Mouse (Mus musculus) liver, adult 2 months (tissue): ENCODE data around the gene Fam107b. TPM values are rescaled to one million over a fixed set of nuclear protein-coding genes. Genes with fewer than 3 reads are reported as not detected.
A peak's percentile ranks its signal among the peaks of the same experiment; 100 is the strongest.

Source experiments
- DNase-seq: peaks from one replicate; pipeline ENCODE4 v3.0.0-alpha.2; 2011; ENCODE audit warnings: low read depth, low spot score; ENCODE audit errors: extremely low read depth
- H3K27ac ChIP-seq: fragments of 200-500 bp; replicated peaks from 2 replicates; pipeline ENCODE4 v1.5.1; 2012; ENCODE audit warnings: low read depth, mild to moderate bottlenecking, control low read depth, inconsistent platforms, low read length; ENCODE audit not compliant: insufficient read depth
- H3K27me3 ChIP-seq: fragments of 200-500 bp; 2 replicates; pipeline ENCODE4 v1.6.1; 2012; ENCODE audit warnings: mild to moderate bottlenecking, moderate library complexity, low read length, inconsistent platforms; ENCODE audit not compliant: control insufficient read depth, insufficient read depth
- H3K36me3 ChIP-seq: fragments of 200-500 bp; 2 replicates; pipeline ENCODE4 v1.6.1; 2012; ENCODE audit warnings: low read length, inconsistent platforms; ENCODE audit not compliant: control insufficient read depth, insufficient read depth
- H3K4me1 ChIP-seq: fragments of 200-500 bp; 2 replicates; pipeline ENCODE4 v1.6.1; 2011; ENCODE audit warnings: low read length; ENCODE audit not compliant: control insufficient read depth, insufficient read depth
- H3K4me3 ChIP-seq: fragments of 200-500 bp; 2 replicates; pipeline ENCODE4 v1.5.1; 2011; ENCODE audit warnings: low read depth, mild to moderate bottlenecking, control low read depth, low read length, moderate library complexity; ENCODE audit not compliant: insufficient read depth
- H3K79me2 ChIP-seq: fragments of 200-500 bp; 2 replicates; pipeline ENCODE4 v1.6.1; 2012; ENCODE audit warnings: inconsistent platforms, mild to moderate bottlenecking, low read length, moderate library complexity; ENCODE audit not compliant: control insufficient read depth, insufficient read depth
- H3K9ac ChIP-seq: fragments of 200-500 bp; 2 replicates; pipeline ENCODE4 v1.6.1; 2012; ENCODE audit warnings: low read depth, mild to moderate bottlenecking, control low read depth, inconsistent platforms, low read length
- CTCF ChIP-seq: fragments of 200-500 bp; IDR thresholded peaks from 2 replicates; pipeline ENCODE4 v1.5.1; 2011; ENCODE audit warnings: low read depth, low read length, control low read depth
- POLR2A ChIP-seq: fragments of 200-500 bp; IDR thresholded peaks from 2 replicates; pipeline ENCODE4 v1.6.1; 2011; ENCODE audit warnings: low read length, control low read depth; ENCODE audit not compliant: insufficient read depth; ENCODE audit errors: extremely low read depth
- WGBS: fragments of 180-500 bp; shearing (Covaris S2); methylation state at CpG from one replicate; pipeline ENCODE4 v1.1.7; 2018; 5-methylcytosine and 5-hydroxymethylcytosine counted together
- polyA plus RNA-seq: library from polyadenylated mRNA; depleted of rRNA; stranded (reverse); fragments of >200 nt; gene quantifications from 2 replicates; pipeline ENCODE4 v1.2.3, GENCODE M21; 2012
- total RNA-seq: library from RNA; depleted of rRNA; stranded (reverse); fragments of >200 nt; gene quantifications from 2 replicates; pipeline ENCODE4 v1.2.3, GENCODE M21; 2014

The Fam107b gene
- total and polyA plus RNA-seq, 2 experiments, result 13.7 to 68.6 TPM

- 72% methylated on average over 9 of the region's 9 CpGs for WGBS
- Histone ChIP-seq H3K79me2 (peaks cover 23% of the 10 kb centered on the region; the same call in 1 of the 2 replicates), H3K36me3 (0 out of 2 replicates have a peak, but pooled peaks cover 4% of the 10 kb centered on the region), H3K4me1 (peaks cover 17% of the 10 kb centered on the region), H3K4me3 (no peak overlapping the region), H3K27ac (peak overlapping the region; percentile 69), H3K9ac (0 out of 2 replicates have a peak overlapping the region, but pooled peaks have one; percentile 16), H3K27me3 (no peaks in the 10 kb centered on the region)
- no peak for DNase-seq
- no peak for TF ChIP-seq POLR2A
- no peak for TF ChIP-seq CTCF
Observed at GRCm38 (mm10) chr2:3769786-3770318, 199.6 kb downstream of the Fam107b start.

GRCm38 (mm10) chr2:3770383-3770782 is 200.1 kb downstream of the Fam107b start:
- peak overlapping the region; percentile 69 for H3K27ac ChIP-seq

GRCm38 (mm10) chr2:3771483-3771882 is 201.2 kb downstream of the Fam107b start:
- H3K79me2 ChIP-seq, result peaks cover 15% of the 10 kb centered on the region; the same call in 1 of the 2 replicates
- DNase-seq, result peak; percentile 34
- WGBS, result 30% methylated on average over 6 of the region's 6 CpGs
- H3K27me3 ChIP-seq, result no peaks in the 10 kb centered on the region
- H3K9ac ChIP-seq, result no peak overlapping the region
- H3K4me1 ChIP-seq, result peaks cover 15% of the 10 kb centered on the region
- no peak overlapping the region for H3K27ac ChIP-seq
- 0 out of 2 replicates have a peak, but pooled peaks cover 4% of the 10 kb centered on the region for H3K36me3 ChIP-seq
- TF ChIP-seq CTCF, result no peak
- TF ChIP-seq POLR2A, result no peak
- H3K4me3 ChIP-seq, result no peak overlapping the region

More at GRCm38 (mm10) chr2:3770383-3770782, 200.1 kb downstream of the Fam107b start:
- peak; percentile 98 for DNase-seq
- WGBS, result 35% methylated on average over 2 of the region's 2 CpGs
- Histone ChIP-seq H3K9ac (0 out of 2 replicates have a peak overlapping the region, but pooled peaks have one; percentile 12), H3K36me3 (0 out of 2 replicates have a peak, but pooled peaks cover 4% of the 10 kb centered on the region), H3K79me2 (peaks cover 20% of the 10 kb centered on the region; the same call in 1 of the 2 replicates), H3K4me1 (peaks cover 15% of the 10 kb centered on the region), H3K4me3 (no peak overlapping the region), H3K27me3 (no peaks in the 10 kb centered on the region)
- TF ChIP-seq POLR2A (no peak), CTCF (no peak)

- TF ChIP-seq POLR2A (no peak), CTCF (no peak)
- no peak for DNase-seq
- Histone ChIP-seq H3K27me3 (no peaks in the 10 kb centered on the region), H3K79me2 (peaks cover 12% of the 10 kb centered on the region; the same call in 1 of the 2 replicates), H3K27ac (no peak overlapping the region), H3K36me3 (0 out of 2 replicates have a peak, but pooled peaks cover 6% of the 10 kb centered on the region), H3K9ac (no peak overlapping the region), H3K4me3 (no peak overlapping the region), H3K4me1 (peaks cover 15% of the 10 kb centered on the region)
- 88% methylated on average over 4 of the region's 4 CpGs for WGBS
Observed at GRCm38 (mm10) chr2:3773089-3773488, 202.8 kb downstream of the Fam107b start.

GRCm38 (mm10) chr2:3775569-3775968 is 205.3 kb downstream of the Fam107b start:
- H3K27me3 ChIP-seq, result no peaks in the 10 kb centered on the region
- no peak for TF ChIP-seq CTCF
- no peak for TF ChIP-seq POLR2A
- WGBS, result 82% methylated on average over 3 of the region's 3 CpGs
- H3K79me2 ChIP-seq, result peaks cover 6% of the 10 kb centered on the region; the same call in 1 of the 2 replicates
- H3K36me3 ChIP-seq, result peaks cover 23% of the 10 kb centered on the region
- no peak overlapping the region for H3K27ac ChIP-seq
- H3K9ac ChIP-seq, result no peak overlapping the region
- no peak overlapping the region for H3K4me3 ChIP-seq
- H3K4me1 ChIP-seq, result peaks cover 7% of the 10 kb centered on the region
- DNase-seq, result no peak

- Histone ChIP-seq H3K9ac (no peak overlapping the region), H3K36me3 (peaks cover 26% of the 10 kb centered on the region), H3K79me2 (peaks cover 5% of the 10 kb centered on the region; the same call in 1 of the 2 replicates), H3K27me3 (no peaks in the 10 kb centered on the region), H3K27ac (no peak overlapping the region), H3K4me3 (no peak overlapping the region), H3K4me1 (peaks cover 6% of the 10 kb centered on the region)
- TF ChIP-seq POLR2A (no peak), CTCF (no peak)
- no peak for DNase-seq
Observed at GRCm38 (mm10) chr2:3776045-3776444, 205.8 kb downstream of the Fam107b start.
